Mouse (Mus musculus) testis, adult 2 months (tissue): Measurements from ENCODE around the gene Sart1. TPM values are rescaled to one million over a fixed set of nuclear protein-coding genes. Genes with fewer than 3 reads are reported as not detected.

Experiments
- H3K27ac ChIP-seq: fragments of 200-500 bp; 2 replicates; pipeline ENCODE4 v1.5.1; 2012; ENCODE audit warnings: low read depth, low read length; ENCODE audit not compliant: control insufficient read depth, insufficient read depth
- H3K27me3 ChIP-seq: fragments of 200-500 bp; 2 replicates; pipeline ENCODE4 v1.6.1; 2012; ENCODE audit warnings: mild to moderate bottlenecking, low read length, moderate library complexity; ENCODE audit not compliant: control insufficient read depth, insufficient read depth
- H3K36me3 ChIP-seq: fragments of 200-500 bp; 2 replicates; pipeline ENCODE4 v1.6.1; 2012; ENCODE audit warnings: mild to moderate bottlenecking, low read length; ENCODE audit not compliant: control insufficient read depth, insufficient read depth
- H3K4me1 ChIP-seq: fragments of 200-500 bp; 2 replicates; pipeline ENCODE4 v1.6.1; 2012; ENCODE audit warnings: low read length; ENCODE audit not compliant: control insufficient read depth, insufficient read depth
- H3K4me3 ChIP-seq: fragments of 200-500 bp; 2 replicates; pipeline ENCODE4 v1.5.1; 2012; ENCODE audit warnings: low read depth, mild to moderate bottlenecking, low read length, moderate library complexity, mixed read lengths; ENCODE audit not compliant: control insufficient read depth
- CTCF ChIP-seq: fragments of 200-500 bp; IDR thresholded peaks from 2 replicates; pipeline ENCODE4 v1.5.1; 2012; ENCODE audit warnings: low read depth, mild to moderate bottlenecking, inconsistent platforms, low read length, moderate library complexity; ENCODE audit not compliant: control insufficient read depth, insufficient read depth, insufficient replicate concordance
- POLR2A ChIP-seq: fragments of 200-500 bp; IDR thresholded peaks from 2 replicates; pipeline ENCODE4 v1.6.1; 2012; ENCODE audit warnings: low read depth, mild to moderate bottlenecking, inconsistent platforms, low read length, moderate library complexity; ENCODE audit not compliant: control insufficient read depth
- polyA plus RNA-seq: library from polyadenylated mRNA; depleted of rRNA; stranded (reverse); fragments of >200 nt; gene quantifications from 2 replicates; pipeline ENCODE4 v1.2.3, GENCODE M21; 2012

Sart1 gene
- polyA plus RNA-seq, 1 experiment = 32.8 TPM

DNA sequence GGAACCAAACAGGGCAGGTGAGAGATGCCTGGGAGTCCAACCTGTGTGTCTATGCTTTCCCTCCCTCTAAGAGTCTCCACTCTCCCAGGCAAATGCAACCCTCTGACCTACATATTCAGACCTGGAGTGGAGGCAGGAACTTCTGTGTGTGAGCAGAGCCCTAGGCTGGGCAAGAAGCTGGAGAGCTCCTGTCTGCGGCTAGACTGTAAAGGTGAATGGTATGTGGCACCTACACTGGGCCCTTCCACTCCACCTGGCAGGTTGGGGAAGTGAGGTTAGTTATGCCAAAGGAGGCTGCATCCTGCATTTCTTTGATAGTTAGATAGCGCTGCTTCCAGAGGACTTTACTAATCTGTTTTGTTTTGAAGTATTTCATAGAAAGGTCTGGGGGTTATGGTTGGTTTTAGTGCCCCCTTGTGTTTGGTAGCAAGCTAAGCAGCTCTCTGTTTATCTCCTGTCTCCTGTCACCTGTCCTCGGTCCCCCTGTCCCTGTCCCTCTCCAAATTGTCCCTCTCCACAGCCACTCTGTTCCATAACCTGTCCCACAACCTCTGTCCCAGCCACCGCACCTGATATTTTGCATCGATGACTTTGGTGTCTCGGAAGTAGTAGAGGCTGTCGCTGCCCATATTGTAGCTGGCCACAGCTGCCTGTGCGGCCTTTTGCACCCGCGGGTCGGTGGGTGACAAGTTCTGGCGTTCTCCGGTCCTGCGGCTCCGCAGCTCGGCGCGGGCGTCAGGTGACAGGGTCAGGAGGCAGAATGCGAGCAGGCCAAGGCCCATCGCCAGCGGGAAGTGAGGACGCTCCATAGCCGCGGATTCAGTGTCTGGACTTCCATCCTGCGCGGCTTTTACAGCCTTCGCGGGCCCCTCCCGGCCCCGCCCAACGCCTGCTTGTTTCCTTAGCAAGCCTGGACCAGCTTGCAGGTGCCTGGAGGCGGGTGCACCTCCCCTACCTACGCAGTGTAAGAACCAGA lies 39.7 kb downstream of the Sart1 start:
- H3K27me3 ChIP-seq = no peaks in the 10 kb centered on the region
- peak overlapping the region; percentile 1; the same call in 1 of the 2 replicates for H3K4me3 ChIP-seq
- peaks cover 3% of the 10 kb centered on the region for H3K4me1 ChIP-seq
- no peaks in the 10 kb centered on the region for H3K36me3 ChIP-seq
- TF ChIP-seq POLR2A (no peak), CTCF (peak; percentile 3; the same call in 1 of the 2 replicates)
- no peak overlapping the region for H3K27ac ChIP-seq

GRCm38 (mm10) chr19:5348064-5348463 lies 40.4 kb downstream of the Sart1 start:
- TF ChIP-seq CTCF (no peak), POLR2A (no peak)
- no peaks in the 10 kb centered on the region for H3K27me3 ChIP-seq
- H3K36me3 ChIP-seq = no peaks in the 10 kb centered on the region
- peaks cover 3% of the 10 kb centered on the region for H3K4me1 ChIP-seq
- no peak overlapping the region for H3K4me3 ChIP-seq
- H3K27ac ChIP-seq = no peak overlapping the region

DNA sequence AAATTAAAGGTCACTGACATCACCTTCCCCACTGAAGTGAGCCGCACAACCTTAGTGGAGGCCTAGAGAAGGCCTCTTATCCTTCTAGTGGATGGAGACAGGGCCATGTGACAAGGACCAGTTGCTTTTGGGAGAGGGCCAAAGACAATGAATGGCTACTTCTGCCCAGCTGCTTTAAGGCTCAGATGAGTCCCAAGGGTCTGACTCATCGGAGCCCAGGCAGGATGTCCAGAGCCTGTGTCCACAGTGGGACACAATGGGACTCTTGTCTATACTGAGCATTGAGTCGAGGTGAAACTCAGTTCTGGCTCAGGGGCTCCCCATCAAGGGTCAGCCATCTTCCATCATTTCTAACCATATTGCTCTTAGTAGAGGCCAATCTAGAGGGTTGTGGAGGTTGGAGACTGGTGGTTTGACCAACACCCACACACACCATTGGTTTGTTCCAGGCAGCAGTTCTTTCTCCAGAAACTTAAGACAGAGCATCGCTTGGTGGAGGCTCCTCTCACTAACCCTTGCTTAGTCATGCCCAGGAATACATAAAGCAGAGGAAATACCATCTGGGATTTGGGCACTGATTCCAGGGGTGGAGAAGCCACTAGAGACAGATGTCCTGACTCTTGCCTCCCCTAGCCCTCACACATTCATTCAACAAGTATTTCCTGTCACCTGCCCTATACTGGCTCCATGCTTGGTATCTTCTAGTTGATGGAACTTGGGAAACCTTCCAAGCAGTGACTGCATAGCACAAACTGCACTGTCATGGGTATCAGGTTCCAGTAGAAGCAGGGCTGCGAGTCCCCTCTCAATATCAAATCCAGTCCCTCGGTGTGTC lies 43.0 kb downstream of the Sart1 start:
- H3K4me1 ChIP-seq = peaks cover 8% of the 10 kb centered on the region
- TF ChIP-seq POLR2A (no peak), CTCF (no peak)
- H3K27me3 ChIP-seq = no peaks in the 10 kb centered on the region
- no peak overlapping the region for H3K4me3 ChIP-seq
- no peaks in the 10 kb centered on the region for H3K36me3 ChIP-seq
- H3K27ac ChIP-seq = no peak overlapping the region

DNA sequence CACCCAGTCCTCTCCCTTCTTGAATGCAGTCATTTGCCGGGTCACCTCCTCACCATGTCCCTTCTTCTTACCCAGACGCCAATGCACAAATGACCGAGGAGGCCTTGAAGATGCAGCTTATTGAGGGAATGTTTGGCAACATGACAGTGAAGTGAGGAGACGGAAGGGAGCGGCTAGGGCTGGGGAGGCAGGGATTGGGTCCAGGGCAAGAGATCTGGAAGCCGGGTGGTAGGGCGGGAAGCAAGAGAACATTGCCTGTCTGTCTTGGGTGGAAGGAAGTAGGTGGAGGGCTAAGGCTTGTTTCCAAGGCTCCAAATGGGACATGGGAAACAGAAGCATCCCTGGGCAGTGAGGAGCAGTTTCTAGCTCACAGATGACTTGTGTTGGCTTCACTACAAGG lies 47.1 kb downstream of the Sart1 start:
- H3K27me3 ChIP-seq = no peaks in the 10 kb centered on the region
- TF ChIP-seq POLR2A (no peak), CTCF (no peak)
- no peak overlapping the region for H3K27ac ChIP-seq
- H3K36me3 ChIP-seq = no peaks in the 10 kb centered on the region
- H3K4me1 ChIP-seq = peaks cover 6% of the 10 kb centered on the region
- H3K4me3 ChIP-seq = peak overlapping the region; percentile 55

- TF ChIP-seq CTCF (peak; percentile 71; the same call in 1 of the 2 replicates), POLR2A (no peak)
- Histone ChIP-seq H3K27ac (no peak overlapping the region), H3K27me3 (no peaks in the 10 kb centered on the region), H3K4me3 (peak overlapping the region; percentile 78), H3K36me3 (no peaks in the 10 kb centered on the region), H3K4me1 (peaks cover 6% of the 10 kb centered on the region)
Observed at GRCm38 (mm10) chr19:5337975-5338374, 50.5 kb downstream of the Sart1 start.

GRCm38 (mm10) chr19:5335441-5335840 lies 53.1 kb downstream of the Sart1 start, which contains the start of gene Catsper1:
Gene Catsper1, plus strand, starts transcription at chr19:5335741.
- H3K4me3 ChIP-seq = peak within 1 kb of the TSS; percentile 79
- no peak for TF ChIP-seq CTCF
- TF ChIP-seq POLR2A = peak; percentile 38; the same call in 1 of the 2 replicates

More at GRCm38 (mm10) chr19:5335441-5335840, 53.1 kb downstream of the Sart1 start, which contains the start of gene Catsper1:
- Histone ChIP-seq H3K36me3 (no peaks in the 10 kb centered on the region), H3K27ac (no peak within 1 kb of the TSS), H3K4me1 (no peaks in the 10 kb centered on the region; the same call in 1 of the 2 replicates), H3K27me3 (no peaks in the 10 kb centered on the region)
